Mouse (Mus musculus): ENCODE results near the gene Ercc1. TPM values are rescaled to one million over a fixed set of nuclear protein-coding genes. Genes with fewer than 3 reads are reported as not detected.
A peak's percentile ranks its signal among the peaks of the same experiment; 100 is the strongest.

Gene Ercc1
- polyA plus RNA-seq (2016; fragmentation: Nextera tagmentation; extraction: Ambion mirVana) = 74.0 and 84.2 TPM in 2 replicates

DNA sequence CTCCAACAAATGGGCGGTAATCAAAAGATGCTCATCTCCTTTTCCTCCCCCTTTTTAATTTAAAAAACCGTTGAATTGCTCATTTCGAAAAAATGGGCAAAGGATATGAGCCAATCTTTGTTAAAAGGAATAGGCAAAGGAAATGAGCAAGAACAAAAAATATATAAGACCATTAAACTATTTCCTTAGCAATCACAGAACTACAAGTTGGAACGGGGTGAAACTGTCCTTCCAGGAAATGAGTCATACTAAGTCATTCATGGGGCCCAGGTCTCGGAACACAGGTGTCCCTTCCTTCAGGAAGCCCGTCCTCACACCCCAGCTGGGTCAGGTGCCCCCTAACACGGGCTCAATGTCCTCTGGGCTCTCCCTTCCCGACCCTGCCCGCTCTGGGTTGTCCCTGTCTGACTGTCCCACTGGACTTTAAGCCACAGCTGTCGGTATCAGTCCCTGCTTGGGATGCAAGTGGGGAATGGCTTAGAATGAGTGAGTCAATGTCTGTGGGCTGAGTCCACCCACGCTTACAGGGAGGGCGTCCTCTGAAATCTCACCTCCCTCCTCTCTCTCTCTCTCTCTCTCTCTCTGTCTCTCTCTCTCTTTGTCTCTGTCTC lies at the start of gene Ercc1:
TSS of gene Ercc1 (plus strand) at position 542 of the 611 bp plus-strand sequence.
- no peaks in the 10 kb centered on the region for H3K9me3 ChIP-seq
- H3K27me3 ChIP-seq (ENCODE audit: insufficient read depth, poor library complexity, severe bottlenecking) = 0 out of 2 replicates have a peak, but pooled peaks cover 3% of the 10 kb centered on the region
- peak within 1 kb of the TSS; percentile 91 for H3K27ac ChIP-seq
- H3K4me3 ChIP-seq = peak within 1 kb of the TSS; percentile 81
- H3K4me1 ChIP-seq = peaks cover 51% of the 10 kb centered on the region
- 31% methylated on average over 12 of the region's 12 CpGs for WGBS
- H3K36me3 ChIP-seq = peaks cover 19% of the 10 kb centered on the region
- DNase-seq (ENCODE audit: low spot score) = no peak

DNA sequence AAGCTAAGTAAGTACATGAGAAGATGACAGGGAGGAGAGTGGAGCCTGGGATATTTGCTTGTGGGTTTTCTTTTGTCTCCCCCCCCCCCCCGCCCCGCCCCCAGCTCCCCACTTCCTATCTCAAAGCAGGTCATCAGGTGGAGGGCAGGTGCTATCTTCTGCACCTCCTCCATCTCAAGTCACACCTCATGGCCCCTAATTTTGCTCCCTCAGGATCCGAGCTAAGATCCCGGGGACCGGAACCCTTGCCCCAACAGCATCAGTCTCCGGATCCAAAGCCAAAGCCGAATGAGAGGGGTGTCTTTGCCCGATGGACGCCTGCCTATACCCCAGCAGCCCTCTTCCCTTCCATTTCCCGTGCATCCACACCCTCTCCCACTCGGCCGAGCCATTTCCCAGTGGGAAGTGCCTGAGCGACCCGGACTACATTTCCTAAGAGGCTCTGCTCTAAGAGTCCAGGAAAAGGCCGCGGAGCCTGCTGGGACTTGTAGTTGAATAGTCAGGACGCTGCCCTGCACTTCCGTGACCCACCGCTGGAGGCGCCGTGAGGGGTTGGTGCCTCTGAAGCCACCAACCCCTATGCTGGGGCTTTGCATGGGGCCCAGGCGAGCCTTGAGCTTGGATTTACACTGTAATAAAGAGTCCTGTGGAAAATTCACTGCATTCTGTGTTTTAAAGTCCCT lies 48.9 kb upstream of the Ercc1 start:
- DNase-seq (ENCODE audit: low spot score) = peak; percentile 97
- H3K27ac ChIP-seq = peak overlapping the region; percentile 79
- H3K4me3 ChIP-seq = peak overlapping the region; percentile 55
- no peaks in the 10 kb centered on the region for H3K27me3 ChIP-seq (ENCODE audit: insufficient read depth, poor library complexity, severe bottlenecking)
- H3K9me3 ChIP-seq = no peaks in the 10 kb centered on the region
- WGBS = 19% methylated on average over 20 of the region's 22 CpGs
- H3K4me1 ChIP-seq = peaks cover 23% of the 10 kb centered on the region
- no peaks in the 10 kb centered on the region for H3K36me3 ChIP-seq

DNA sequence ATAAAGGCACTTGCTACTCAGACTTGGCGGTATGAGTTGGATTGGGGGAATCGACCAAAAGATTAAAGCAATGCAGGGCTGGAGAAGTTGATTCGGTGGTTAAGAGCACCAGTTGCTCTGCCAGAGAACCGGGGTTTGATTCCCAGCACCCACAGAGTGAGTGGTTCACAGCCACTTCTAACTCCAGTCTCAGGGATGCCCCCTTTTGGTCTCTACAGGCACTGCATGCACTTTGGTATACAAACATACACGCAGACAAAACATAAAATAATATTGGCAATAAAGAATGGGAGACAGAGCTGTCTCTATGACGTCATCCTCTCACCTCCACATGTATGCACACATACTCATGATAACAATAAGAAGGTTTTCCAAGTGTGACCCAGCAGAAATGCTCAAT lies 47.5 kb upstream of the Ercc1 start:
- WGBS = 83% methylated on average over 6 of the region's 6 CpGs
- no peak for DNase-seq (ENCODE audit: low spot score)
- peaks cover 14% of the 10 kb centered on the region for H3K4me1 ChIP-seq
- H3K36me3 ChIP-seq = no peaks in the 10 kb centered on the region
- H3K27me3 ChIP-seq (ENCODE audit: insufficient read depth, poor library complexity, severe bottlenecking) = peaks cover 6% of the 10 kb centered on the region
- no peak overlapping the region for H3K4me3 ChIP-seq
- H3K27ac ChIP-seq = no peak overlapping the region
- no peaks in the 10 kb centered on the region for H3K9me3 ChIP-seq

DNA sequence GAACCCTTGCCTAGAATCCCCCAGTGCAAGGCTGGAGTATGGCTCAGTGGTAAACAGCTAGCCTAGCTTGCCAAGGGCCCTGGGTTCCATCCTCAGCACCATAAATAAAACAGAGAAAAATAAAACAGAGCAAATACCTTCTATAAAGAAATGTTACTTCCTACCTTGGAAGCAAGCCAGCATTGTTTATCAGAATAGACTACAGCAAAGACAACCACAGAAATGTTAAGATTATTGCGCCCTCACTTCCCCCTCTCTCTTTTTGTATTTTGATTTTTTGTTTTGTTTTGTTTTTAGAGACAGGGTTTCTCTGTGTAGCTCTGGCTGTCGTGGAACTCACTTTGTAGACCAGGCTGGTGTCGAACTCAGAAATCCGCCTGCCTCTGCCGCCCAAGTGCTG lies 46.8 kb upstream of the Ercc1 start:
- Histone ChIP-seq H3K4me1 (peaks cover 15% of the 10 kb centered on the region), H3K36me3 (no peaks in the 10 kb centered on the region), H3K27me3 (ENCODE audit: insufficient read depth, poor library complexity, severe bottlenecking) (peaks cover 14% of the 10 kb centered on the region), H3K27ac (no peak overlapping the region), H3K9me3 (no peaks in the 10 kb centered on the region), H3K4me3 (no peak overlapping the region)
- 83% methylated on average over 5 of the region's 5 CpGs for whole genome bisulfite sequencing
- DNase-seq (ENCODE audit: low spot score) = no peak

DNA sequence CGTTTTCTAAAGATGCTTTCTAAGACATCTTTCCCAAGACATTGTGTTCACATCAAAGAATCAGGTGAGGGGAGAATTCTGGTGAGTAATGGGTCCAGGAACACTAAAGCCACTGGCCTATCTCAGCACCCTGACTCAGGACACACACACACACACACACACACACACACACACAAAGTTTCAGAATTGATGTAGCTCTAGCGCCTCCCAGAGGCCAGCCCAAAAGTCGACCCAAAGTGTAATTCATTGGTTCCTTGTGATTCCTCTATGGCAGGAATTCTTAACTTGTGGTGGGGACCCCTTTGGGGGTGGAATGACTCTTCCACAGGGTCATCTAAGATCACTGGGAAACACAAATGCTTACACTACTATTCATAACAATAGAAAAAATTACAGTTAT lies 45.4 kb upstream of the Ercc1 start:
- Histone ChIP-seq H3K4me3 (no peak overlapping the region), H3K36me3 (no peaks in the 10 kb centered on the region), H3K27me3 (ENCODE audit: insufficient read depth, poor library complexity, severe bottlenecking) (peaks cover 28% of the 10 kb centered on the region), H3K4me1 (peaks cover 17% of the 10 kb centered on the region), H3K27ac (no peak overlapping the region), H3K9me3 (no peaks in the 10 kb centered on the region)
- DNase-seq (ENCODE audit: low spot score) = no peak
- 25% methylated on average over 3 of the region's 3 CpGs for WGBS

DNA sequence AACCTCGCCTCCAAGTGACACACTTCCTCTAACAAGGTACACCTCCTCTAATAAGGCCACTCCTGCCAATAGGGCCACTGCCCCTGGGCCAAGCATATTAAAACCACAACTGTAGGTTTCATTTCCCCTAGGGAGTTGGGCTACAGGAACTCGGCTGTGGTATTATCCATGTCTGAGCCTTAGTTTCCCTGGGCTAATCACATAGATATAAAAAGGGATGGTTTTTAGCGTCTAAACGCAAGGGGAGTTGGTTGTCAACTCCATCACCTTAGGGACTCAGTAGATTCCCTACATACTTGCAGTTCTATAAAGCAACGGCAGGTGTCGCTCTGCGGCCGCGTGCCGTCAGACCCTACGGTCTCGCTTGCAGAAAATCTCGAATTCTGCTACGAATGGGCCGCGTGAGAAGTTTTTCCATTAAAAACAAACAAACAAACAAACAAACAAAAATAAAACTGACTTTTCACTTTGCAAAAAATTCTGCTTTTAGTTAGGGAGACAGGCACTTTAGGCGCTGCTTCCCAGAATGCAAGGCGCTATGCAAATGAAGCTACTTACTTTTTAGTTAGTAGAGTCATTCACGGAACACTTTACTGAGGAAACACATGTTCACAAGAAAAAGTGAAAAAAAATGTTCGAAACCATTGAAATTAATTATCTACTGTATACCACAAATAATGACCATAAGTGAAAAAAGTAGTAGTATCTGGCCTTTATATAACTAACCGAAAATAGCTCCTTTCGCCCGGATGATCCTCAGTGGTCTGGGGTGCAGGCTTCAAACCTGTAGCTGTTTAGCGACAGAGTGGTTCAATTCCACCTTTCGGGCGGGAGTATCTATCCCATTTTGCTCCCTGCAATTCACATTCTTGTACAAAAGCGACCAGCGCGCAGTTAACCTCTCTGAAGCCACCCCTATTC lies 43.8 kb upstream of the Ercc1 start:
- Histone ChIP-seq H3K27me3 (ENCODE audit: insufficient read depth, poor library complexity, severe bottlenecking) (peaks cover 44% of the 10 kb centered on the region), H3K4me3 (peak overlapping the region; percentile 54), H3K36me3 (no peaks in the 10 kb centered on the region), H3K4me1 (peaks cover 25% of the 10 kb centered on the region), H3K9me3 (no peaks in the 10 kb centered on the region), H3K27ac (peak overlapping the region; percentile 82)
- DNase-seq (ENCODE audit: low spot score) = peak; percentile 83
- under 1% methylated on average over 29 of the region's 29 CpGs for WGBS

DNA sequence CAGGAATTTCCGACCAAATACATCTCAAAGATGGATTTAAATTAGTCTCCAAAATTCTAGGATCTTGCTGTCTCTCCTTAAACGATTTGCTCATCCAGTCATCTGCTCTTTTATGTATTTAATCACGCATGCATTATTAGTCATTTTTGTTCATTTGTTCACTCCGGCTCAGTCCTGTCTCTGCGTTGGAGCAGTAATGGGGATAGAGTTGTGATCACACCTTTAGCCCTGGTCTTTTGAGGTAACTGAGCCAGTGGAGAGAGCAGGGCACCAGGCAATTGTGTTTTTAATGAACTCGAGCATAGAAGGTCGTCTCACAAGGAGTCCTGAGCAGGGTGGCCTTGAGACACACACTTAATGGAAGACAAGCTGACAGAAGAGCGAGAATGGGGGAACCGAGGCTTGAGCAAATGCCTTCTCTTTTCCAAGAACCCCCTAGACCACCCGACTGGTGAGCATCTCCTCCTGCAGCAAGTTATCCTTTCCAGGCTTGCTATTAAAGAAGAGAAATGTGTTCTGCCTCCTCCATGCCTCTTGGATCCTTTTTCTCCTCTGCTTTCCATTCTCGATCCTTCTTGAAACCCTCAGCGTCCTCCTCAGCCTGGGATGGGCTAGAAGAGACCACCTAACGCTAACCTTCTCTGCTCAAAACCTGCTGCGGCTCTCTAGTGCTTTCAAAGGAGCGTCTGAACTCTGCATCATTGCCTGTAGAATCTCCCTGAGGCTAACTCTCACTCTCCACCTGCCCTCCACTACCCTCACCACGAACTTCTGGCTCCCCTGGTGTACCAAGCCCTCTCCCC lies 42.9 kb upstream of the Ercc1 start:
- 11% methylated on average over 16 of the region's 16 CpGs for WGBS
- no peak for DNase-seq (ENCODE audit: low spot score)
- no peak overlapping the region for H3K27ac ChIP-seq
- peaks cover 53% of the 10 kb centered on the region for H3K27me3 ChIP-seq (ENCODE audit: insufficient read depth, poor library complexity, severe bottlenecking)
- H3K4me3 ChIP-seq = peak overlapping the region; percentile 54
- H3K9me3 ChIP-seq = no peaks in the 10 kb centered on the region
- H3K36me3 ChIP-seq = no peaks in the 10 kb centered on the region
- H3K4me1 ChIP-seq = peaks cover 25% of the 10 kb centered on the region

DNA sequence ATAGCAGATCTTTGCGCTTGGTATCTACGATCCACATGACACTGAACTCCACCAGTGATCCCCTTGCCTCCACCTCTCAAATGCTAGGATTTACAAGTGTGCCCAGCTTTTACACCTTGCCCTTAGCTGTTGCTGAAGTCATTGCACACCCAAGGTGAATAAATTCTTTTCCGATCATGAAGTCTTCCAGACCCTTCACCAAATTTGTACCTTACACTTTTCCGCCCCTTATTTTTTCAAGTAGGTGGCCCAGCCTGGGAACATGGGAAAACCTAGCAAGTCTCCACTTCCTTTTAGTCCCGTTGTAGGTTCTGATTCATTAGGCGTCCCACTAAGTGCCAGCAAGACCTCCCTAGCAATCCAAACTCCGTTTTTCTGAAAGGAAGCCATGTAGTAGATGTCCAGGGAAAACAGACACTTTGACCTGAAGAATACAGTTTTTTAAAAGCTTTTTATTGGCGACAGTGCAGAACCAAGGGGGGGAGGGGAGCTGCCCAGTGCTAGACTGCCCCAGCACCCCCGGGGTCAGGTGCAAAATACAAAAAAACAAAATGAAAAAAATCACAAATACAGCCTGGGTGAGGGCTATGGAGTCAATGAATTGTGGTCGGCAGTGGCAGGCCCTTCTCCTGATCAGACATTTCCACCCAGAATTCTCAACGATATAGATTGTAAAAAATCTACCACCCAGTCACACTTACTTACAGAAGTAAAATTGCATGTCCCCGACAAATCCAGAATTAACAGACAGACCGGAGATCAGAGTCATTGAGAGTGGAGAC lies 42.1 kb upstream of the Ercc1 start:
- WGBS = 47% methylated on average over 13 of the region's 13 CpGs
- Histone ChIP-seq H3K4me1 (peaks cover 27% of the 10 kb centered on the region), H3K36me3 (no peaks in the 10 kb centered on the region), H3K9me3 (no peaks in the 10 kb centered on the region), H3K27me3 (ENCODE audit: insufficient read depth, poor library complexity, severe bottlenecking) (peaks cover 60% of the 10 kb centered on the region), H3K4me3 (peak overlapping the region; percentile 54; the same call in 1 of the 2 replicates), H3K27ac (no peak overlapping the region)
- DNase-seq (ENCODE audit: low spot score) = no peak

DNA sequence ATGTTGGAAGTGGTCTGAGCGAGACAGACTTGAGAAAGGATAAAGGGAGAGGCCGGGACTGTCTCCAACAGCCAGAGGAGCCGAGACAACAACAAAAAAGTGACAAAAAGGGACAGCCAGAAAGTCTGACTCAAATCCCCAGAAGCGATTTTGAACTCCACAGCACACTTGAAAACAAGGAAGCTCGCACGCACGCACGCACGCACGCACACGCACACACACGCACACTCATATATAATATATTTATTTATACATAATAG lies 41.6 kb upstream of the Ercc1 start:
- no peaks in the 10 kb centered on the region for H3K36me3 ChIP-seq
- H3K9me3 ChIP-seq = no peaks in the 10 kb centered on the region
- DNase-seq (ENCODE audit: low spot score) = no peak
- peaks cover 62% of the 10 kb centered on the region for H3K27me3 ChIP-seq (ENCODE audit: insufficient read depth, poor library complexity, severe bottlenecking)
- no peak overlapping the region for H3K27ac ChIP-seq
- H3K4me3 ChIP-seq = no peak overlapping the region
- 76% methylated on average over 12 of the region's 12 CpGs for WGBS
- H3K4me1 ChIP-seq = peaks cover 32% of the 10 kb centered on the region

DNA sequence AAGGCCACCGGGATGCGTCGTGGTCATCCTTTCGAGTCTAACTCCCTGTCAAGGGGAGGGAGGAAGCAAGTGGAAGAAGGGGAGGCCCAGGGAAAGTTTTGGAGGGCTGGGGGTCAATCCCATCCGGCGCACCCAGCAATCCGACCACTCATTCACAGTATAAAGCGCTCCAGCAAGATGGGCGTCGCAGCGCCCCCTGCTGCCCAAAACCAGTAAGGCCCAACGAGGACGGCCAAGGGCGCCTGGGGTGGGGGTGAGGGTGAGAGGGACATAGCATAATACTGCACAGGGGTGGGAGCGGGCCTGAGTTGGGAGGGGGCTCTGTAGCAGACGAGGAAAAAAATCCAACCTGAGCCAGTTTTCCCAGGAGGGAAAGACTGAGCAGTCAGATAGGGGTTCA lies 40.8 kb upstream of the Ercc1 start:
- DNase-seq (ENCODE audit: low spot score) = peak; percentile 83
- peaks cover 62% of the 10 kb centered on the region for H3K27me3 ChIP-seq (ENCODE audit: insufficient read depth, poor library complexity, severe bottlenecking)
- H3K36me3 ChIP-seq = no peaks in the 10 kb centered on the region
- no peaks in the 10 kb centered on the region for H3K9me3 ChIP-seq
- H3K27ac ChIP-seq = peak overlapping the region; percentile 14; the same call in 1 of the 2 replicates
- H3K4me3 ChIP-seq = peak overlapping the region; percentile 58
- H3K4me1 ChIP-seq = peaks cover 36% of the 10 kb centered on the region
- WGBS = 3% methylated on average over 16 of the region's 16 CpGs

DNA sequence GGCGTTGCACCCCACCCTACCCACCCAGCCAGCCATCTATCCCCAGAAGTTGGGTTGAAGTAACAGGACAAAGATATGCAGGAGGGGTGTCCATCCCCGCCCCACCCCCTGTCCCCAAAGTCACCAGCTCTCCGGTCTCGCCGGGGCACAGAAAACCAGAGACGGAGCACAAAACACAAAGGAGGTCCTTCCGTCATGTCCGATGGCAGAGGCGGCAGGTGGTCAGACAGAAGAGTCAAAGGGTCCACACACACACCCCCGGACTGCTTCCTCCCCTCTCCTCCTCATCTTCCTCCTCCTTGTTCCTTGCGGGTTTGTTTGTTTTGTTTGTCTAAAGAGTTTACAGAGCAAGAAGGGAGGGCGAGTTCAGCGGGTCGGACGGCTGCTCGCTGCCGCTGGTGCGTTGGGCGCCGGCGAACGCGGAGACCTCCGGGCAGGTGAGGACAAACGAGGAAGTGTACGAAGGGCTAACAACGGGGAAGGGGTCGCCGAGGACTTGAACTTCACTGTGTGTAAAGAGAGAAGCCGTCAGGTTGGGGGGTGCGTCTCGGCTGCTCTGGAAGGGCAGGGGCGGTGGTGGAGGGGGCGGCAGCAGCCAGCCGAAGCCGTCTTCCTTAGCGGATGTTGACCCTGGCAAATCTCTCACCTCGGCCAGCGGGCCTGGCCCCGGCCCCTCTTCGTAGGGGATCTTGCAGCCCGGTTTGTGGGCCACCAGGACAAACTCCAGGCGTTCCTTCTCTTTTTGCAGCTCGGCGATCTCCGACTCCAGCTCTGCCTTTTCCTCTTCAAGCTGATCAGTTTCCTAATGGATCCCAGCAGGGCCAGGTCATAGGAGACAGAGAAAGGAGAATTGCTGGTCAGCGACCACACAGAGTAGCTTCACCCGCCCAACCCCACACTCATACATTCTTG lies 39.8 kb upstream of the Ercc1 start:
- Histone ChIP-seq H3K9me3 (no peaks in the 10 kb centered on the region), H3K4me3 (peak overlapping the region; percentile 58), H3K27me3 (ENCODE audit: insufficient read depth, poor library complexity, severe bottlenecking) (peaks cover 62% of the 10 kb centered on the region), H3K27ac (no peak overlapping the region; the same call in 1 of the 2 replicates), H3K36me3 (no peaks in the 10 kb centered on the region), H3K4me1 (peaks cover 44% of the 10 kb centered on the region)
- no peak for DNase-seq (ENCODE audit: low spot score)
- 3% methylated on average over 48 of the region's 48 CpGs for WGBS

Measured in heart, embryonic 10.5 days (tissue).